Mouse (Mus musculus): ENCODE results near the gene Gipc1. TPM values are rescaled to one million over a fixed set of nuclear protein-coding genes. Genes with fewer than 3 reads are reported as not detected.

Gipc1 gene
- polyA plus RNA-seq, 1 experiment: 17.3 TPM

DNA sequence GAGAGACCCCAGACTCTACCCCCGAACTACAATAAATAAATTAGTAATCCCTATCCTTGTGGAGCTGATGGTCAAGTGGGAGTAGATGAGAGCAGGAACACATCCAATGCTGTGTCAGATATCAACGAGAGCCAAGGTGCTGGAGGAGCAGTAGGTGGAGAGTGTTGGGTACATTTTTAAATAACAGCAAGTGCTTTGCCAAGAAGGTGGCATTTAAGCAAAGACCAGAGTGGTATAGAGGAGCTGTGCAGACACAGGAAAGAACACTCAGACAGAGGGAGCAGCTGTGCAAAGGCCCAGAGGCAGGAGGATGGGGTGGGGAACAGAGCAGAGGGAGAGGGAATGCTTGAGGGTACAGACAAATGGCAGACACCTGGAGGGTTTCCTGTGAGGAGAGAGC, 35.4 kb upstream of the Gipc1 start:
- H3K4me1 ChIP-seq (ENCODE audit: control insufficient read depth, insufficient read depth, low read length): no peaks in the 10 kb centered on the region; the same call in 1 of the 2 replicates
- H3K27ac ChIP-seq (ENCODE audit: control insufficient read depth, insufficient read depth, low read depth, low read length, poor library complexity): no peak overlapping the region
- WGBS: 87% methylated on average over 2 of the region's 2 CpGs
- TF ChIP-seq POLR2A (IDR thresholded peaks at IDR 0.05; ENCODE audit: borderline replicate concordance, control insufficient read depth, low read depth, low read length) (no peak), CTCF (IDR thresholded peaks at IDR 0.05; ENCODE audit: control insufficient read depth, insufficient read depth, low read length) (no peak)
- H3K4me3 ChIP-seq (replicated peaks; ENCODE audit: control insufficient read depth, low read depth, low read length): no peak overlapping the region

- no peaks in the 10 kb centered on the region; the same call in 1 of the 2 replicates for H3K4me1 ChIP-seq (ENCODE audit: control insufficient read depth, insufficient read depth, low read length)
- TF ChIP-seq POLR2A (IDR thresholded peaks at IDR 0.05; ENCODE audit: borderline replicate concordance, control insufficient read depth, low read depth, low read length): no peak
- no peak for TF ChIP-seq CTCF (IDR thresholded peaks at IDR 0.05; ENCODE audit: control insufficient read depth, insufficient read depth, low read length)
- no peak overlapping the region for H3K27ac ChIP-seq (ENCODE audit: control insufficient read depth, insufficient read depth, low read depth, low read length, poor library complexity)
- WGBS: 95% methylated on average over 2 of the region's 2 CpGs
- no peak overlapping the region for H3K4me3 ChIP-seq (replicated peaks; ENCODE audit: control insufficient read depth, low read depth, low read length)
Observed at GRCm38 (mm10) chr8:83618566-83618965, 33.9 kb upstream of the Gipc1 start.

GRCm38 (mm10) chr8:83619568-83620285, 32.8 kb upstream of the Gipc1 start:
- TF ChIP-seq CTCF (IDR thresholded peaks at IDR 0.05; ENCODE audit: control insufficient read depth, insufficient read depth, low read length) (no peak), POLR2A (IDR thresholded peaks at IDR 0.05; ENCODE audit: borderline replicate concordance, control insufficient read depth, low read depth, low read length) (no peak)
- Histone ChIP-seq H3K27ac (ENCODE audit: control insufficient read depth, insufficient read depth, low read depth, low read length, poor library complexity) (no peak overlapping the region), H3K4me1 (ENCODE audit: control insufficient read depth, insufficient read depth, low read length) (no peaks in the 10 kb centered on the region; the same call in 1 of the 2 replicates), H3K4me3 (replicated peaks; ENCODE audit: control insufficient read depth, low read depth, low read length) (no peak overlapping the region)
- 89% methylated on average over 9 of the region's 9 CpGs for WGBS

- TF ChIP-seq CTCF (IDR thresholded peaks at IDR 0.05; ENCODE audit: control insufficient read depth, insufficient read depth, low read length) (no peak), POLR2A (IDR thresholded peaks at IDR 0.05; ENCODE audit: borderline replicate concordance, control insufficient read depth, low read depth, low read length) (no peak)
- WGBS: 55% methylated on average over 15 of the region's 15 CpGs
- Histone ChIP-seq H3K4me3 (replicated peaks; ENCODE audit: control insufficient read depth, low read depth, low read length) (peak overlapping the region; percentile 30), H3K27ac (ENCODE audit: control insufficient read depth, insufficient read depth, low read depth, low read length, poor library complexity) (no peak overlapping the region), H3K4me1 (ENCODE audit: control insufficient read depth, insufficient read depth, low read length) (no peaks in the 10 kb centered on the region; the same call in 1 of the 2 replicates)
Observed at GRCm38 (mm10) chr8:83621691-83622388, 30.6 kb upstream of the Gipc1 start.

GRCm38 (mm10) chr8:83622389-83622989, 30.0 kb upstream of the Gipc1 start:
- TF ChIP-seq CTCF (IDR thresholded peaks at IDR 0.05; ENCODE audit: control insufficient read depth, insufficient read depth, low read length): peak; percentile 98
- peak; percentile 36; the same call in 1 of the 2 replicates for TF ChIP-seq POLR2A (IDR thresholded peaks at IDR 0.05; ENCODE audit: borderline replicate concordance, control insufficient read depth, low read depth, low read length)
- 6% methylated on average over 23 of the region's 23 CpGs for WGBS
- Histone ChIP-seq H3K27ac (ENCODE audit: control insufficient read depth, insufficient read depth, low read depth, low read length, poor library complexity) (no peak overlapping the region), H3K4me1 (ENCODE audit: control insufficient read depth, insufficient read depth, low read length) (no peaks in the 10 kb centered on the region; the same call in 1 of the 2 replicates), H3K4me3 (replicated peaks; ENCODE audit: control insufficient read depth, low read depth, low read length) (peak overlapping the region; percentile 30)

GRCm38 (mm10) chr8:83623549-83623948, 28.9 kb upstream of the Gipc1 start:
- WGBS: 69% methylated on average over 7 of the region's 7 CpGs
- no peak for TF ChIP-seq CTCF (IDR thresholded peaks at IDR 0.05; ENCODE audit: control insufficient read depth, insufficient read depth, low read length)
- TF ChIP-seq POLR2A (IDR thresholded peaks at IDR 0.05; ENCODE audit: borderline replicate concordance, control insufficient read depth, low read depth, low read length): no peak
- Histone ChIP-seq H3K27ac (ENCODE audit: control insufficient read depth, insufficient read depth, low read depth, low read length, poor library complexity) (no peak overlapping the region), H3K4me3 (replicated peaks; ENCODE audit: control insufficient read depth, low read depth, low read length) (no peak overlapping the region), H3K4me1 (ENCODE audit: control insufficient read depth, insufficient read depth, low read length) (no peaks in the 10 kb centered on the region; the same call in 1 of the 2 replicates)

GRCm38 (mm10) chr8:83624739-83625138, 27.7 kb upstream of the Gipc1 start:
- no peak overlapping the region for H3K4me3 ChIP-seq (replicated peaks; ENCODE audit: control insufficient read depth, low read depth, low read length)
- no peak for TF ChIP-seq POLR2A (IDR thresholded peaks at IDR 0.05; ENCODE audit: borderline replicate concordance, control insufficient read depth, low read depth, low read length)
- peak; percentile 52 for TF ChIP-seq CTCF (IDR thresholded peaks at IDR 0.05; ENCODE audit: control insufficient read depth, insufficient read depth, low read length)
- no peaks in the 10 kb centered on the region; the same call in 1 of the 2 replicates for H3K4me1 ChIP-seq (ENCODE audit: control insufficient read depth, insufficient read depth, low read length)
- no peak overlapping the region for H3K27ac ChIP-seq (ENCODE audit: control insufficient read depth, insufficient read depth, low read depth, low read length, poor library complexity)
- 35% methylated on average over 3 of the region's 3 CpGs for WGBS
